ENCODE assay signal across 13 mouse cellular contexts in the genomic region with DNA sequence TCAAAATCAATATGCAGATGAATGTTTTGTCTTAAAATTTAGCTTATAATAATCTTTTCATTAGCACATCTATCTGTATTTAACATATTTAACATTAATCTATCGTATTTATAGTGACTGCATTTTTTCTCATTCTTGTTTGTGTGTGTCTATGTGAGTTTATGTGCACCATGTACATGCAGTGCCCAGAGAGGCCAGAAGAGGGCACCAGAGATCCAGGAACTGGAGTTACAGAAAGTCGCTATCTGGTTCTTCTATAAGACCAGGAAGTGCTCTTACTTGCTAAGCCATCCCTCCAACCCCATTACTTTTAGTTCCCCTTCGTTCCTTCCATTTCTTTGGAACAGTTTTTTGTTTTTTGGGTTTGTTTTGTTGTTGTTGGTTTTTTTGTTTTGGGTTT.
DNase-seq lines count a peak whose midpoint lies in the region; ATAC-seq and TF ChIP-seq lines count a peak whose summit lies in the region.
"Had no signal": no experiment of that assay in that cellular context is flagged by ENCODE, and none has a peak within 500 bp of the region (broad histone marks: within the 10 kb centered on the region; RNA-seq: fewer than 3 reads in every experiment).

No protein-coding gene starts in this region.

- H3K4me2 ChIP-seq in kidney, postnatal 0 days (ENCODE audit: low read length), result no peak overlapping the region
- H3K4me2 ChIP-seq: embryonic facial prominence, embryonic 15.5 days had no signal

- TF ChIP-seq POLR2A in testis, adult 2 months (IDR thresholded peaks at IDR 0.05; ENCODE audit: control insufficient read depth, low read depth, low read length), result no peak

- TF ChIP-seq CTCF in kidney, postnatal 0 days (IDR thresholded peaks at IDR 0.05; ENCODE audit: low read depth), result peak; percentile 58
- peak; percentile 14; the same call in 1 of the 2 replicates for TF ChIP-seq CTCF in testis, adult 2 months (IDR thresholded peaks at IDR 0.05; ENCODE audit: control insufficient read depth, insufficient read depth, insufficient replicate concordance, low read depth, low read length)

- no peak overlapping the region for H3K9ac ChIP-seq in kidney, postnatal 0 days (ENCODE audit: low read depth, low read length)
- H3K9ac ChIP-seq: embryonic facial prominence, embryonic 15.5 days had no signal

- 96% methylated on average over 3 of the region's 3 CpGs for WGBS in kidney, postnatal 0 days

- no peak overlapping the region for H3K27ac ChIP-seq in kidney, postnatal 0 days
- H3K27ac ChIP-seq in testis, adult 2 months (ENCODE audit: control insufficient read depth, insufficient read depth, low read depth, low read length), result no peak overlapping the region
- H3K27ac ChIP-seq: embryonic facial prominence, embryonic 15.5 days had no signal

- no peak for DNase-seq in kidney, postnatal 0 days (ENCODE audit: low spot score)
- DNase-seq in kidney, postnatal 10 days, result no peak
- DNase-seq in testis, postnatal 10 days (ENCODE audit: low spot score), result no peak
- DNase-seq in ZHBTc4 (ENCODE audit: low read depth, low spot score), result peak; percentile 86
- no peak for DNase-seq in thymus, postnatal 25 days
- no peak for DNase-seq in frontal cortex, postnatal 25 days (ENCODE audit: low spot score in 2 of 2)
- DNase-seq: adrenal gland, adult 2 months; heart, postnatal 36 days; kidney, adult 18-20 months; lung, adult 18-20 months; spleen, adult 18-20 months had no signal

- H3K36me3 ChIP-seq in kidney, postnatal 0 days (ENCODE audit: insufficient read depth, low read length), result no peaks in the 10 kb centered on the region
- no peaks in the 10 kb centered on the region for H3K36me3 ChIP-seq in testis, adult 2 months (ENCODE audit: control insufficient read depth, insufficient read depth, low read length)
- H3K36me3 ChIP-seq: embryonic facial prominence, embryonic 15.5 days had no signal

- H3K27me3 ChIP-seq in kidney, postnatal 0 days (ENCODE audit: insufficient read depth, low read length), result no peaks in the 10 kb centered on the region
- H3K27me3 ChIP-seq in testis, adult 2 months (ENCODE audit: control insufficient read depth, insufficient read depth, low read length), result no peaks in the 10 kb centered on the region
- H3K27me3 ChIP-seq: embryonic facial prominence, embryonic 15.5 days had no signal

- H3K4me3 ChIP-seq in kidney, postnatal 0 days (replicated peaks; ENCODE audit: low read depth, low read length), result no peak overlapping the region
- H3K4me3 ChIP-seq in testis, adult 2 months (ENCODE audit: control insufficient read depth, low read depth, low read length), result no peak overlapping the region
- H3K4me3 ChIP-seq: embryonic facial prominence, embryonic 15.5 days had no signal

- H3K4me1 ChIP-seq in kidney, postnatal 0 days (replicated peaks; ENCODE audit: insufficient read depth, low read length), result no peaks in the 10 kb centered on the region
- H3K4me1 ChIP-seq in testis, adult 2 months (ENCODE audit: control insufficient read depth, insufficient read depth, low read length), result no peaks in the 10 kb centered on the region

- ATAC-seq in kidney, postnatal 0 days (replicated peaks; ENCODE audit: low FRiP score, low read depth), result no peak

- no peaks in the 10 kb centered on the region for H3K9me3 ChIP-seq in kidney, postnatal 0 days (replicated peaks; ENCODE audit: low read length)
- H3K9me3 ChIP-seq: embryonic facial prominence, embryonic 15.5 days had no signal
